Mouse (Mus musculus): ENCODE data around the gene Cox6b2.

Gene Cox6b2

DNA sequence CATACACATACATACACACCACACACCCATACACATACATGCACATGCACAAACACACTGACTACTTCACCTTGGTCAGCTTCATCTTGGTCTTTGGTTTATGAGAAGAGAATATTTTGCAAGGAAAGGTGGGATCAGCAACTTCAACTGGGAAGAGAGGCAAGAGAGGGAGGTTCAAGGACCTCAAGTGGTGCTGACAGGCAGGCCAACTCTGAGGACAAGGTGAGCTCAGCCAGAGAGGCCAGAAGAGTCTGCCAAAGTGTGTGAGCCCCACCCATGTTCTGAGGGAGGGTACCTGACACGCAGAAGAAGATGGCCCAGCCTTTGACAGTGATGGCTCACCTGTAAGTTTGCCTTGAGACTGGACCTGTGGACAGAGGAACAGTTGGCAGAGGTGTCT, 6.8 kb upstream of the Cox6b2 start:
- DNase-seq = no peak

DNA sequence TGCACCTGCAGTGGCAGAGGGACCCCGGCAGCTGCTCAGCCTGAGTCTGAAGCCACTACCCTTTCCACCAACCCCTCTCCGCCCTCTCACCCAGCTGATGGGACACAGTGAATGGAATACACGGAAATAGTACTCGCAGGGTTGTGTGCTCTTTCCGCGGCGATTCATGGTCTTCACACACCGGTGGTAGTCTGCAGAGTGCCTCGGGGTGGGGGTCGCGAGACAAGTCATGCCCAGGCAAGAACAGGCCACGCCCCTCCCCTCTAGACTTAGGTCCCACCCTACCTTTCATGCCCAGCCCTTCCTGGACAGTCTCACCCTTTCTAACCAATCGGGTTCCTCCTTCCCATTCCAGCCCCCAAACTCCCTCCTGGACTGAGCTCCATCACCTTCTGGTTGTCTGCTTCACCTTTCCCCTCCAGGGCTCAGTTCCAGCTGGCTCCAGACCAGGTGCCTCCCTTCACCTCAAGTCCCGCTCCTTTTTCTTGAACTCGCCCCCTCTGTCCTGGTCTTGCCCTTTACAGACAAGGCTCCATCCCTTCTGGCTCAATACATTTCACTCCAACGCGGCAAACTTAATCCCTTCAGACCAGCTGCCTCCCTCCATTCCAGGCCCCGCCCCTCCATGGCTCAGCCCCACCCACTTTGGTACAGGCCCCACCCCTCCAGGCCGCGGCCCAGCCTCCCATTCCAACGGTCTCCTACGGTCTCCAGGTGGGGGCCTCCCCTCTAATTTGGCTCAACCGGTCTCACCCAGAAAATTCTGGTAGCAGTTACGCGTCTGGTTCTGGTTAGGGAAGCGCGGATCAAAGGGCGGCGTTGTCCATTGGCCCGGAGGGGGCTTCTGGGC, 698 bp downstream of the Cox6b2 start:
- peak in 1 of 2 experiments; percentile 30 for DNase-seq

DNA sequence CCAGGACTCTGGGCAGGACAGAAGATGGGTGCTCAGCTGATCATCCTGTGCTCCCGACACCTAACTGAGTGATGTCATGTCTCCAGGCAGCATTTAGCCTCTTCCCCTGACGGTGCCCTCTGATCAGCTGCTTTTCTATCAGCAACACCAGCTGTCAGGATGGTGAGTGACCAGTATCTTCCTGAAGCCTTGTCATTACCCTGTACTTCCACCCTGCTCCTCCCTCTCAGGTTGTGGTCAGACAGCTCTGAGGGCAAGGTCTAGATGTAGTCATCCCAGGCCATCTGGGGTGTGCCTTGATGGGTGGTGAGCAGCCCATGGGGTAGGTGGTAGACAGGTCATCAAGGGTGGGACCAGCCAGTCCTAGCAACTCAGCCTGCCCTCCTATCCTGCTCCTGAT, 3.7 kb downstream of the Cox6b2 start:
- no peak for DNase-seq

DNA sequence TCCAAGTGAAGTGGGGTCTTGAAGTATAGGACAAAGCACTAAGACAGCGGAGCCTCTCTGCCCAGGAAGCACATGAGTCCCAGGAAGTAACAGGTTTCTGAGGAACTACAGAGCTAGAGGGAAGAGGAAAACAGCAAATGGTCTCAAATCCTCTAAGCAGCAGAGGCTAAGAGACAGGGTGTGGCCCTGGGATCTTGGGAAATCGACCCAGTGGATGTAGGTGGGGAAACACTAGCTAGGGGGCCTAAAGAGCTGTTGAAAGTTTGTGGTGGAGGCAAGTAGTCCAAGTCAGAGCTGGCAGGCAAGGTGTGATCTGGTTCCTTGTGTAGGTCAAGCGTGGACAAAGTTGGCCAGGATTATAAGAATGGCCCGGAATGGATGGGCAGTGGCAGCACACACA, 4.6 kb downstream of the Cox6b2 start:
- DNase-seq = no peak

DNA sequence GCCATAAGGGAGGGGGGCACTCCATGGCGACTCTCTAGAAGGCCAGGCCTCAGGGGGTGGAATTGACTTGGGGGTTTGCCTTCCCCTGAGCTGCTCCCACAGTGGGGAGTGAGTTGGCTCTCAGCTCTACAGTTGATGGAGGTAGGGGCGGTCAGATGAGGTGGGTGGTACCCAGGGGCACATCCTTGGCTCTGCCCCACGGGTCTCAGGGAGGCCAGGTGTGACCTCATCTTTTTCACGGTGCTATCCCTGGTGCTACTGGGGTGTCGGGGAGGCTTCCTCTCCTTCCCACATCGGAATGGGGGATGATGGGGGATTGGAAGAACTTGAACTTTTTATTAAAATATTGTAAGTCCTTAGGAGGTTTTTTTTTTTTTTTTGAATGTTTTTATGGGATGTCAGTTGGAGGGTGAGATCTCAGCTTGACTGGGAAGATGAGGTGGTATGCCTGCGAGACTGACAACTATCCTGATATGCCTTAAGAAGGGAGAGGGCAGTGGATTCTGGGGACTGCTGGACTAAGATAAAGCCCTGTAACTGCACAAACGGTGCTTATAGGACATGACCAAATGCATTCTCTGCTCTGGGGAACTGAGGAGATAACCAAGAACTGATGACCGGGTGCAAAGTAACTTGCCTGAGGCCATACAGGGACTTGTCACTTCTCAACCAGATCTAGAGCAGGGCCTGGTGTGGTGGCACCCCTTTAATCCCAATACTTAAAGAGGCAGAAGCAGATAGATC, 5.6 kb downstream of the Cox6b2 start:
- DNase-seq = no peak

DNA sequence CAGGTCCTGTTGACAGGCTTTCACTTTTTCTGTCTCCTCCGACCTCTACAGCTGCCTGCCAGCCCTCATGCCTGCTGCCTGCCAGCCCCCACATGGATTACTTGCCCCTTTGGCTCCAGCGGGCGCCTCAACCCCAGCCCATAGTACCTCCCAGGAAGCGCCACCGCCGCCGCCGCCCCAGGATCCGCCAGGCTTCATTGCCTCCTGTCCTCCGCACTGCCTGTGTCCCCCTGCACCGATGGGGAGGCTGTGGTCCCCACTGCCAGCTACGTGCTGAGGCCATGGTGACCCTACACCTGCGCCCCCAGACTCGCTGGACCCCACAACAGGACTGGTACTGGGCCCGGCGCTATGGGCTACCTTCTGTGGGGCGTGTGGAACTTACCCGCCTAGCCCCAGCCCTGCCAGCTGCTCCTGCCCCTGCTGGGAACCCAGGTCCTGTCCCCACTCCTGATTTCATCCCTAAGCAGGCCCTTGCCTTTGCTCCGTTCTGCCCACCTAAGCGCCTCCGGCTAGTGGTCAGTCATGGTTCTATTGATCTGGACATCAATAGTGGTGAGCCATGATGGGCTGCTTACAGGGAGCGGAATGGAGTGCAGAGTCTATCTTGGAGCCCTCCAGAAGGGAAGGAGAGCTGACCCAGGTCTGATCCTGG, 6.4 kb downstream of the Cox6b2 start:
- DNase-seq = no peak

DNA sequence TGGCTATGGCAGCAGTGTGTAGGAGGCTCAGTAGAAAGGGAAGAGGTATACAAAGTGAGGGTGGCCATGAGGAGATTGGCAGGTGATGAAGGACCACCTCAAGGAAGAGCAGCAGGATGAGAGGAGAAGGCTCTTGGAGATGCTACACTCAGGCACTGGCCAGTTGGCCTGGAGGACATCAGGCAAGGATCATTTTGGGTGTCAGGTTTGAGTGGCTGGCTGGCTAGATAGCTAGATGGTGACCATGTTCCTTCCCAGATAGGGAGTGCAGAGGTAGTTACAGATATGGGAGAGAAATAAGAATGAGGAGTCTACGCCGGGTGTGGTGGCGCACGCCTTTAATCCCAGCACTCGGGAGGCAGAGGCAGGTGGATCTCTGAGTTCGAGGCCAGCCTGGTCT, 8.0 kb downstream of the Cox6b2 start:
- no peak for DNase-seq

DNA sequence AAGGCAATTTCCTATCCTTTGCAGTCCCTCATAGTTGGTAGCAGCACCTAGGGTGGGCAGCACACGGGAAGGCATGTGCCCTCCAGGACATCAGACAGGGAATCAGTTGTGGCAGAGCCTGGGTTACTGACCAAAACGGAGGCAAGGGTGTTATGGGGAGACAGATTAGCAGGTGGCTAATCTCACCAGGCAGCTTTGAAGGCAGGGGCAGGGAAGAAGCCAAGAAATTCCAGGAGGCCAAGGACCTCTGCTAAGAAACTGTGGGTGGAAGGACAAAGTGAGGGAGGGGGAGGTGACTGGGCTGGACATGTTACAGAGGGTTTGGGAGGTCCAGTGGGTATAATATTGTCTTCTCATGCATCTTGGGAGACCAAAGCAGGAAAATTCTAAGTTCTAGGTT, 9.5 kb downstream of the Cox6b2 start:
- no peak for DNase-seq

DNA sequence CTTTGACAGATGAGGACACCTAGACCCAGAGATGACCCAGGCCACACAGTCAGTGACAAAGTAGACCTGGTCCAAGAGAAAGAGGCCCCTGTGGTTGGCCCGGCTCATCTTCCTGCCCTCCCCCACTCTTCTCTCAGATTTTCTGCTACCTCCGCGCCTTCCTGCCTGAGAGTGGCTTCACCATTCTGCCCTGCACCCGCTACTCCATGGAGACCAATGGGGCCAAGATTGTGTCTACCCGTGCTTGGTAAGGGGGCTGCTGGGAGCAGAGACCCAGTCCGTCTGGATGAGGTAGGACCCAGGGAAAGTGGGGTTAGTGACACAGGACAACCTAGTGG, 10.4 kb downstream of the Cox6b2 start:
- DNase-seq = no peak

DNA sequence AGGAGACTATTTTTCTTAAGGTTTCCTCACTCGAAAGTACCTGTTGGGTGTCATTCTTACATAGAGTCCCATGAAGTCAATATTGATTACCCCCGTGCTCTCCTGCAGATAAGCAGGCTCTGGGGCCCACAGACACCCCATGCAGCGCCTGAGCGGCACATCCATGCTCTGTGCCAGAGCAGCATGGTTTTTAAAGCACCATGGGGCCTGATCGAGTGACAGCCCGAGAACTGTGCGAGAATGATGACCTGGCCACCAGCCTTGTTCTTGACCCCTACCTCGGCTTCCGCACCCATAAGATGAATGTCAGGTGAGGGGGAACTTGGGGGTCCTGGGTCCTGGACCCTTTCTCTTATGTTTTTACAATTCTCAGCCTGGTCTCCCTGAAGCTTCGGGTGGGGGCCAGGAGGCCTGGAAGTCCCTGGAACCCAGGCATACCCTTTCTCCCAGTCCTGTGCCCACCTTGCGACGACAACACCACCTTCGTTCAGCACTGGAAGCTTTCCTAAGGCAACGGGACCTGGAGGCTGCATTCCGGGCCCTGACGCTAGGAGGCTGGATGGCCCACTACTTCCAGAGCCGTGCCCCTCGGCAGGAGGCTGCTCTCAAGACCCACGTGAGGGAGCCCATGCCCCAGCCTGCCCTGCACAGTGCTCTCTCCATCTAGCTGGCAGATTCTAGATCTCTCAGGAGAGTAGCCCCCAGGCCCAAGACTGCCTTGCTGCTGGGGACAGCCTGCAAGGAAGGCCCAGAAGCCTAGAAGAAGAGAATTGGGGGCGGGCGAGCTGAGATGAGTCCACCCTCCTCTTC, 11.0 kb downstream of the Cox6b2 start:
- DNase-seq = no peak

DNA sequence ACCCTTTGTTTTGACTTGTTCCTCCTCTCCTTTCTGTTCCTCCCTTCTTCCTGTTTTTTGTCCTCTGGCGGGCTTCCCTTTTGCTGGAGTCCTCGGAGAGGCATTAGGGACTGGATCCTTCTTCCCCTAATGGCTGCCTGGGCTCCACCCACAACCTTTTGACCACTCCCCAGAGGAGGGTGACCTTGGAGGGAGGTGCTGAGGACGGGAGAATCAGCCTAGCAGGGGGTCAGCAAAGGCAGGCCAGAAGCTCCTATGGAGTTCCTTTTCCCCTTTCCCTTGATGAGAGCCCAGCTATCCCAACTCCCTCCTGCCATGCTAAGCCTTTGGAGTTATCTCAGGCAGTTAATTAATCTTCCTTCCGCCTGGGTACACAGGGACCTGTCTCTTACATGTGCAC, 11.7 kb downstream of the Cox6b2 start:
- peak in 1 of 2 experiments; percentile 30 for DNase-seq

DNA sequence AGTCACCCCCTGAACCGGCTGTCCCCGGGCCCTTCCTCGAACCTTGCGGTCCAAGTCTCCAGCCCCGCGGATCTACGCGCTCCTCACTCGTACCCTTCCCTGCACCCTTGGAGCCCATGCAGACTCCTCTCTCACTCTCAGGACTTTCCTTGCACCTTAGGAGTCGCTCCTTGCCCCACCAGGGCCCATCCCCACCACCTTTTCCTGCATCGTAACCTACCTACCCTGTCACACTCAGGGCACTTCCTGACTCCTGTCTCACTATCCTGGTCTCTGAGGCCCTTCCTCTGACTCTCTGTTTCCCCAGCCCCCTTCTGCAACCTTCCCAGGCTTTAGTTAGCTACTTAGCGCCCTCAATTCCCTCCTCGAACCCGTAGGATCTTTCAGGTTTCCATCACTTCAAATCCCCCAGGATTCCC, 12.6 kb downstream of the Cox6b2 start:
- no peak for DNase-seq

DNA sequence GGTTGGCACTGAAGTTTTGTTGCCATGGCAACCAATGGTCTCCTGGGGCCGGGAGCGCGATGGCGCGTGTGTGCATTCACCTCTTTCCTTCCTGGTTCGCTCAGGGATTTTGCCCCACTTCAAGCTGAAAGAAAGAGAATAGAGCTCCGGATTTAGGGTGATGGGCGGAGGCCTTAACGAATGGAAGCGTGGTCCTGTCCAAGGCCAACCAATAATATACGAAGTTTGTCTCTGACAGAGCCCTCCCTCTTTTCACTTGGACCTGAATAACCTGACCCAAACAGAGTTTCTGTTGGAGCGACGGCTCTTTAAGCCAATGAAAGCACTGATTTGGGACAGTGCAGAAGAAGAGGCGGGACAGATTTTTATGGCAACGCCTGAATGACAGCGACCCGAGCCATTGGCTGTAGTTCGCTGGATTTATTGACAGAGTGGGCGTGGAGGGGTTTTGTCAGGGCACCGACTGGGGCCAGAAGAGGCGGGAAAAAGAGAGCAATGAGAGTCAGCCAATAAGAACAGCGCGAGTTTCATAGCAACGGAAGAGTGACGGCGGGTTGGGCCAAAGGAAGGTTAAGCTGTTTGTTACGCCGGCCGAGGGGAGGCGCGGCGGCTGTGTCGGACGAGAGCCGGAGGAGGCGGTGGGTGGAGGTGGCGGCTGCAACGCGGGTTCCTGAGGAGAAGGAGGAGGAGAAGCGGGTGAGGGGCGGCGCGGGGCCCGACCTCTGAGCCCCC, 13.2 kb downstream of the Cox6b2 start, which contains the start of gene Kmt5c:
Gene Kmt5c, plus strand, starts transcription at position 572 of the 732 bp plus-strand sequence.
- DNase-seq = peak; percentile 85 to 92

DNA sequence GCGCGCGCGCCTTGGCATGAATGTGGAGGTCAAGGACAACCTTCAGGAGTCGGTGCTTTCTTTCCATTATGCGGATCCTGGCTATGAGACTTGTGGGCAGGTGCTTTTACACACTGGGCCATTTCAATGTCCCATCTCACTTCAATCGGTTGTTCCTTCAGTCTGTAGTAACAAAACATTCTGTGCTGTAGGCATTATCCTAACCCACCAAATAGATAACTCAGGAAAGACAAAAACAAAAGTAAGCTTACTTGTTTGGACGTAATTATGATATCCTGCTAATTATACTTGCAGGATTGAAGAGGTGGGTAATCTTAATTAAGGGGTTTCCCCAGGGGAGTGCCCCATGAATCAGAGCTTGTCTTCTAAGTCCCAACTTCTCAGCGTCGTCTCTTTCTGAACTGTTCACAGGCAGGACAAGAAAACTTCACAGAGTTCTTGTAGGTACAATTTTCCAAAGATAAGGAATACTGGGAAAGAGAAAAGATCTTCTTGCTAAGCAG, 13.8 kb downstream of the Cox6b2 start:
- no peak for DNase-seq

DNA sequence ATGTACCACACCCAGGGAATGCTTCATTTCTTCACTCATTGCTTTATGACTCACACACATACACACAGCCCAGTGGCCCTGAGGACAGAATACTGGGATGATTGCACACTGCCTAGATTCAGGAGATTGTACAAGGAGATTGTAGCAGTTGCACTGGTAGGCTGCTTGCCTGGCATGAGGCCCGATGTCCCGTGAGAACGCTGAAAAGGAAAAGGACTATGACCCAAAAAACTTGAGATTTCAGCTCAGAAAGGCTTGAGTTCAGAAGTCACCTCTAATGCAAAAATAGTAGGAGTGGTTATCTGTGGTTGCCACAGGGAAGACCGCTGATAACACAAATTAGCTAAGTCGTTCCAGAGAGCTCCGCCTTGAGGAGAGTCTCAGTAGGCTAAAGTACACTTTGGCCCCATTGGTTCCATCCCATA, 19.9 kb downstream of the Cox6b2 start:
- DNase-seq = no peak

DNA sequence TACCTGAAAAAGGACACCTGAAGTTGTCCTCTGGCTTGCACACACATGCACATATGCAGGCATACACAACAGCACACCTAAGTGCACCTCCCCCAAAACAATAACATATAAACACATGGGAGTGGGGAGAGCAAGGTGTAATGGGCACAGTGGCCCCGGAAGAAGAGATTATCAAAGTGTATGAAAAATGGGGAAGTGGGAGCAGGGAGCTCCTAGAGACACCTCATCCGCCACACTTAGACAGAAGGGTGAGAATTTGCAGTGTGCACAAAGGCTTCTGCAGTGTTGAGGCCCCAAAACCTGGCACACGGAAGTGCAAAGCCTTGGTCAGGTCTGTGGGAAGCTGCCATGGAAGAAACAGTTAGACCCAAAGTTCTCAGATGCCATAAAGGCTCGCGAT, 21.8 kb downstream of the Cox6b2 start:
- DNase-seq = no peak

DNA sequence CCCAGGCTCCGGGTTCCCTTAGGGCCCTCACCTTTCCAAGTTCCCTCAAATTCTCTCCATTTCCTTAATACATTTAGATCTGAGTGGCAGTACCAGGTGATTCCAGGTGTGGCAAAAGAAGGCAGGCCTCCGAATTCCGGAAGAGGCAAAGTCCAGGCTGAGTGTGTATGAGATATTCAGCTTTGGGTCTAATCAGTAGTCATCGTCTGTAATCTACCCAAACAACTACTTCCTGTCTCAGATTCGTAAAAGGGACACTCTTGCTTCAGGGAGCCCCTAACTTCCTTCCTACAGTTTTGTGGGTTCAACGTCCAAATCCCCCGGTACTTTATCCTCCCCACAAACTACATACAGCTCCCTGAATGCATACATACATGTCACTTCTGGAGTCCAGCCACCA, 27.7 kb downstream of the Cox6b2 start, which contains the start of gene Tmem150b:
Gene Tmem150b, minus strand, starts transcription at position 81 of the 400 bp plus-strand sequence.
- no peak for DNase-seq

DNA sequence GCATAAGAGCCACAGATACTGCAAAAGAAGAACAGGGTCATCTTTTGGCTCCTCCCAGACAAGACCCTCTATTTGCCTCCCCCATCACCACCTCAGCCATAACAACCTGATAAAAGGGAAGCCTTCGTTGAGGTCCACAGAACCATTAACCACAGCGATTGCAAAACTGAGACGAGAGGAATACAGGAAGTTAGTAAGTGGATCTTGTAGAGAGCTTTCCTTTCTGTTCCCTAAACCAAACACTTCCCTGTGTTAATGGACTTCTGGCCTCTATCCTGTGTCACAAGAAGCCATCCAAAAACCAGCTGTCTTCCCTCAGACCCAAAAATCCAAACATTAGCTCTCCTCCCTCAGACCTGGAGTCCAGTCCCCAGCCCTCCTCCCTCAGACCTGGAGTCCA, 28.5 kb downstream of the Cox6b2 start:
- no peak for DNase-seq

DNA sequence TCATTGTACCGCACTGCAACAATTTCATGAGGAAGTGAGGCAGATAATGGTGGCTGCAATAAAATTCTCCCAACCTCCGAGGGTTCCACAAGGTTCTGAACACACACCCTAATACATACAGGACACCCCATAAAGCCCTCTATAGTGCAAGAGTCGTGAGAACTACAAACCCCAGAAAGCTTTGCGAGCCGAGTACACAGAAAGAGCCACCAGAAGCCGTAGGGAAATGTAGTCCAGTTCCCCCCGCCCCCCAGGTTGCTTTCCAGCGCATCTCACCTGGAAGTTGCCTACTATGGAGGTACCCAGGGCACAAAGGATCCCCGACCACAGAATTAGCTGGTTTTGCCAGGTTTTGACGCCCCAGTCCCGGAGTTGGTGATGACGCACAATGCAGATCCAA, 29.4 kb downstream of the Cox6b2 start:
- peak in 1 of 2 experiments; percentile 42 for DNase-seq

DNA sequence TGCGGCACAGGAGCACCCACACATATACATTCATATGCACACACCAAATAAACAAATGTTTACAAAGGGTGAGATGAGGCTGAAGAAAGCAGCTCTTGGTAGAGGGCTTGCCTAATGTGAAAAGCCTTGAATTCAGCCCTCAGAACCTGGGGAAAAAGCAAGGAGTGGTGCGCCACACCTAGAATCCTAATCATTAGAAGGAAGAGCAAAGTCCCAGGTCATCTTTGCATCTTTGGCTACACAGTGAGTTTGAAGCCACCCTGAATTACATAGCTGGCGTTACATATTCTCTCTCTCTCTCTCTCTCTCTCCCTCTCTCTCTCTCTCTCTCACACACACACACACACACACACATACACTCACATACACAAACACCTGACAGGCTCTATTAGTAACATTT, 33.6 kb downstream of the Cox6b2 start:
- no peak for DNase-seq

DNA sequence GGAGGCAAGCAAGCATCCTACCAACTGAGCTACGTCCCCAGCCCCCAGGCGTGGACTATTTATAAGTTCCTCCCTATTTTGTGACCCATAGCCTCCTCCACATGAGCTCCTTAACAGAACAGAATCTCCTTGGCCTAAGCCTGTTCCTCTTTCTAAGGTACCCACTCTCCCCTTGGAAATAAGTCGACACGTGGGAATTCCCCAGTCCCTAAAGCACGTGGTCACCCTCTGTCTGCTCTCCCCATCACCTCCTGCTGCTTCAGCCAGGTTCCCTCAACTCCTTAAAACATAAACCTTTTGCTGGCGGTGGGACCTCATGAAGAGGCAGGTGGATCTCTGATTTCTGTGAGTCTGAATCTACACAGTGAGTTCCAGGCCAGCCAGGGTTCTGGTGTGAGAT, 35.9 kb downstream of the Cox6b2 start:
- DNase-seq = no peak

DNA sequence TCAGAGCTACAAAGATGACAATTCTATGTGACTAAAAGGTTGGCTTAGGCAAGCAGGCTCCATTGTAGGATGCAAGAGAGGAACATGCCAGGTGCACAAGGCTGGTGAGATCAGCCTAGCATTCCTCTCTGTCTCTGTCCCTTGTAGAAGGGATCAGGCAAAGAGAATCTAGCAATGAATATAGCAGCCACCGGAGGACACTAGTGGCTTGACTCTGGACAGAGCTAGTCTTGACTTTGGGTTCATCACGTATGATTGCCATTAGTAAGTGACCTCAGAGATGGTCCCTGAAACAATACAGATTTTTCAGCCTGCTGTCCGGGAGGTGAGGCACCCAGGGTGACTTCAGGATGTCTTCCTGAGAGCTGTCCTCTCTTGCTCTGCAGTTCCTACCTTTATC, 40.3 kb downstream of the Cox6b2 start:
- no peak for DNase-seq
